Mouse (Mus musculus) spleen, adult 2 months (tissue): ENCODE data around the gene Asxl1.

Experiments used
- CTCF ChIP-seq: fragments of 200-500 bp; IDR thresholded peaks from 2 replicates; pipeline ENCODE4 v1.5.1; 2011; ENCODE audit warnings: mild to moderate bottlenecking, inconsistent platforms; ENCODE audit not compliant: insufficient read depth, insufficient read length, insufficient replicate concordance; ENCODE audit errors: extremely low read depth
- POLR2A ChIP-seq: fragments of 200-500 bp; IDR thresholded peaks from 2 replicates; pipeline ENCODE4 v1.6.1; 2011; ENCODE audit warnings: low read depth, low read length, inconsistent platforms

- TF ChIP-seq CTCF (no peak), POLR2A (no peak)
These were observed 102.1 kb downstream of the Asxl1 start for GRCm38 (mm10) chr2:153447719-153448118.
